Mouse (Mus musculus): ENCODE data around the gene Card9.

- TF ChIP-seq CTCF (conservative IDR thresholded peaks at IDR 0.05; ENCODE audit: low read length) (no peak), NANOG (IDR thresholded peaks at IDR 0.05; ENCODE audit: borderline replicate concordance, low read length) (no peak)
Observed at GRCm38 (mm10) chr2:26304711-26305110, 56.0 kb downstream of the Card9 start.

Data from E14TG2a.4 (cell line).